Mouse (Mus musculus): ENCODE measurements around the gene Gdnf.
A peak's percentile ranks its signal among the peaks of the same experiment; 100 is the strongest.

DNA sequence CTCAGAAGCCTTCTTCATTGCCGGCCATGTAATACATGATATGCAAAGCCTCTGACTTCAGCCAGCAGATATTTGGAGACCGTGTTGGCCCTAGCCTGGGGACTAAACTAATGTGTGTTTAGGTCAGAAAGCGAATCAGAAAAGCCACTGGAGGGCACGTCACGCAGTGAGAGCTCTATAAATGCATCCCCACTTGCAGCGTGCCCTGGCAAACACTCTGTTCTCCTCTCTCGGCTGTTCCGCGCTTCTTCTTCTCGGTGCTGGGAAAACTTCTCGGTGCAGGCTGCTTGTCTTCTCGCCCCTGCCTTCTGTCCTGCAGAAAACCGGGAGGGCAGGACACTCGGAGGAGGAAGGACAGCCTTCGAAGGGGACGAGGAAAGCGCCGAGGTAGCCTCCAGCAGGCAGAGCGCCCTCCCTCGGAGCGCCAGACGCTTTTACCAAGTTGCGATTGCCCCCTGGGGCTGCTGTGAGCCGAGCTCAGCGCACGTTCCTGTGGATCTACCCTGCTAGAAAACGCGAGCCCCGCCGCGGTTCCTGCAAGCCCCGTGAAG lies 730 bp upstream of the Gdnf start:
- TF ChIP-seq EP300 (IDR thresholded peaks at IDR 0.05): no peak
- TF ChIP-seq CTCF (IDR thresholded peaks at IDR 0.05): peak; percentile 29; the same call in 1 of the 2 replicates
